Mouse (Mus musculus) layer of hippocampus, adult 18-20 months (tissue): ENCODE measurements around the gene Emx2. TPM values are rescaled to one million over a fixed set of nuclear protein-coding genes. Genes with fewer than 3 reads are reported as not detected.
A peak's percentile ranks its signal among the peaks of the same experiment; 100 is the strongest.

Experiments
- DNase-seq, 2 experiments: peaks; one replicate each; pipeline ENCODE4 v3.0.0; 2022; ENCODE audit warnings: low spot score in 2 of 2
- total RNA-seq, 2 experiments: library from RNA; stranded (reverse); gene quantifications; 2 replicates each; pipeline ENCODE4 v1.2.3; 2021

Gene Emx2
- total RNA-seq, 2 experiments from 2014 or later, result 29.4 to 31.3 TPM

DNA sequence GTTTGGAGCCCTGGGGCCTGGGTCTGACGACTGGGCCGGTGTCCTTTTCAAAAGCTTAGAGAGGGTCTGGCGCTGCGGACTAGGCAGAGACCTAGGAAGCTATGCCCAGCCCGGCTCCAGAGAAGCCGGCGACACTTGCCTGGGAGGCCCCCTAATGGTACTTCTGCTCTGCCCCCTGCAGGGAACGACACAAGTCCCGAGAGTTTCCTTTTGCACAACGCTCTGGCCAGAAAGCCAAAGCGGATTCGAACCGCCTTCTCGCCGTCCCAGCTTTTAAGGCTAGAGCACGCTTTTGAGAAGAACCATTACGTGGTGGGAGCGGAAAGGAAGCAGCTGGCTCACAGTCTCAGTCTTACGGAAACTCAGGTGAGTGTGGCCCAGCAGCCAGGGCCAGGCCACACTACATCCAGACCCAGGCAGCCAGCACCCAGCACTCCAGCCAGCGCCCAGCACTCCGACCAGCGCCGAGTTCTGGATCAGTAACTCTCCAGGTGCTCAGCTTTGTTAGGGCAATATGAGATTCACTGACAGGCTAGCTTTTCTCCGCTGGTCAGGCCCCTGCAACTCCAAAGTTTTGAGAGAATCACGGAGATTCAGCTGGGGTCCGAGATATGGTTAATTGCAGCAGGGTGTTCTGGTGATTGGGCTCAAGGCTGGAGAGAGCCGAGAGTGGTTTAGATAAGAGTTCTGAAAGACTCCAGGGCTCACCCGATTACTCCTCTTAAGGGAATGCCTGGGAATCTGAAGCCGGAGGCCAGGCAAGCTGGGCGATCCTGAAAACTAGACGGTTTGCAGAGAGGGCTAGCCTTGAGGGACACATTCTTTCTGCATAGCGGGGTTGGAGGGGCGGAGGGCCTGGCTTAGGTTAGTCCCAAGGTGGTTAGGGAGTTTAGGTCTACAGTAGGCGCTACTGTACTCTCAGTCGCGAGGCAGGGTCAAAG is 3.6 kb downstream of the Emx2 start:
- no peak for DNase-seq

DNA sequence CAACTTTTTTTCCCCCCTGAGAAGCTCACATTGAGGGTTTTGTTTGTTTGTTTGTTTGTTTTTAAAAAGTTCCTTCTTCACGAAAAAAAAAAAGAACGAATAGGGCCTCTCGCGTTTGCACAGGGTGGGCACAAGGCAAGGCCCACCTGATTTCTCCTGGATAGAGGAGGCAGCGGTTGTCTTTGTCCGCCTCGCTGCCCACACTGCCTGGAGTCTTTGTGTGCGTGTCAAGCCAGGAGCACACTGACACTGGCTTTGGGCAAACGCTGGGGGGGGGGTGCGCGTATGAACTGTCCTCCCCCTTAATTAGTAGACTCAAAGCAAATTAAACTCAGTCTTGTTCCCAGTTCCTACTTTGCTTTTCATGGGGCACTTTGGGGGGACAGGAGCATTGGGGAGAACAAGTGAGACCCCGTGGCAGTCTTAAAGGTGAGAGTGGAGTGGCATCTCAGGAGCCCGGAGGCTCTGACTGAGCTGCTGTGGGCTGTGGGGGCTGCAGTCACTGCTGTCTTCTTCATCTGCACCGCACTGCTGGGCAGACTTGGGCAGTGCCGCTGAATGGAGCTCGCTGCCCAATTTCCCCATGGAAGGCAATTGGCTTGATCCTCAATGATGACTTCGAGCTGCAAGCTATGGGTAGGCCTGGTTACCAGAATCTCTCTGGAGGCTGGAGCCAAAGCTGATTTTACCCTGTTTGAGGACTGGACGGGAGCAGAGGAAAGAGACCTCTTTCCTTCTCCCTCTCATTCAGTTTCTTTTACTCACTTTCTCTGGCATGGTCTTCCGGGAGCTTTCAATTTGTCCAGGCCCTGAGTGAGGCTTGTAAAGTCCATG is 4.5 kb downstream of the Emx2 start:
- DNase-seq, result no peak

DNA sequence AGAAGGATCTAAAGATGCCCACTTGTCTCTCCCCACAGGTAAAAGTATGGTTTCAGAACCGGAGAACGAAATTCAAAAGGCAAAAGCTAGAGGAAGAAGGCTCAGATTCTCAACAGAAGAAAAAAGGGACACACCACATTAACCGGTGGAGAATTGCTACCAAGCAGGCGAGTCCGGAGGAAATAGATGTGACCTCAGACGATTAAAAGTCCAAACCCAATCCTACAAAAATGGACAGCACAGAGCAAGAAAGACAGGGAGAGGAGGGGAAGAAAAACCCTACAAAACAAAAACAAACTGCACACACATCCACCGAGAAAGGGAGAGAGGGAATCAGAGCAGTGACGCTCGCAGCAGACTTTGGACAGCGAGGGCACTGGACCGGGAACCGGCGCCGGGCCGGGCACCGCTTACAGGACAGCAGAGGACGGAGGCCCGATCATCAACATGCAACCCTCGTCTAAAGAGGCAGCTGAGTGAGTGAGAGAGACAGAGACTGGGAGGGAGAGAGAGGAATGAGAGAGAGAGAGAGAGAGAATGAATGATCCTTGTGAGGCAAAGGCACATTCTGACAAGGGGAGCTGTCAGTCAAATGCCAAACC is 5.8 kb downstream of the Emx2 start:
- no peak for DNase-seq

DNA sequence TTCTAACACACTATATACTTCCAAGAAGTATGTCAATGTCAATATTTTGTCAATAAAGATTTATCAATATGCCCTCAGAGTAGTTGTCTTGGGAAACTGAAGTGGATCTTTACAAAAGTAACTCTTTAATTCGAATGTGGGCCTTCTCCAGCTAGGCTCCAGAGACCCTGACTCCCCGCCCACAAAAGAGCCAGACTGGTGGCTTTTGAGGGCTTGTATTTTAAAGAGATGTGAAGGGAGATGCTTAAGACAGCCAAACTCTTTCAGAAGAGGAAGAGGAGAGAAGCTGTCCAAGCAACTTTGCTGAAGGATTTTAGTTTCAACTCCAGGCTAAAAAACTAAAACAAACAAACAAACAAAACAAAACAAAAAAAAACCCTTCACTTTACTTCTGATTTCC is 7.1 kb downstream of the Emx2 start:
- DNase-seq, result no peak

DNA sequence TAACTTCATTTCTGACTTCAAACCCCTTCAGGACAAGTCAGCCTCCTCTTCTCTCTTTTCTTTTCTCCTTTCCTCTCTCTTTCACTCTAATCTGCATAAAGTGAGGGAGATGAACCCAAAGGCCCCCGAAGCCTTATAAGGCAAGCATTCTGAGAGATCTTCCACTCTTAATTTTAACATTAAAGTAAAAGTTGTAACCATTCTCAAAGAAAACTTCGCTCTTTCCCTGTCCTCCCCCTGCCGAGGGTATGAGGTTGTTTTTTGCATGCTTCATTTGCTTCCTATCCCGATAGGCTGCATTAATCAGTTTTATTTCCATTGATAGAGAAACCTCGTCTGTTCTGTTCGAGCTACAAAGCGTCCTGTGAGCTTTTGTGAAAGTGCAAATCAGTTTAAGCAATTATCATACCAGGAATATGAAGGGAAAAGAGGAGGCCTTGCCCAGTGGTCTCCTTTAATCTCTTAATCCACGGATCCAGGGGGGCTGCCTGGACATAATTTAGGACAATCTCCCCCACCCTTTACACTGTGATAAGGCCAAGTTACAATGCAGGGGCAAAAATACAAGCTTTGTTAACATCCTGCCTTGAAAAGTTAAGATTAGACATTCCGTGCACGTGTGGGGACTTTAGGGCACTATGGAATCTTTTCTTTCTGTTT is 7.7 kb downstream of the Emx2 start:
- DNase-seq, result no peak

DNA sequence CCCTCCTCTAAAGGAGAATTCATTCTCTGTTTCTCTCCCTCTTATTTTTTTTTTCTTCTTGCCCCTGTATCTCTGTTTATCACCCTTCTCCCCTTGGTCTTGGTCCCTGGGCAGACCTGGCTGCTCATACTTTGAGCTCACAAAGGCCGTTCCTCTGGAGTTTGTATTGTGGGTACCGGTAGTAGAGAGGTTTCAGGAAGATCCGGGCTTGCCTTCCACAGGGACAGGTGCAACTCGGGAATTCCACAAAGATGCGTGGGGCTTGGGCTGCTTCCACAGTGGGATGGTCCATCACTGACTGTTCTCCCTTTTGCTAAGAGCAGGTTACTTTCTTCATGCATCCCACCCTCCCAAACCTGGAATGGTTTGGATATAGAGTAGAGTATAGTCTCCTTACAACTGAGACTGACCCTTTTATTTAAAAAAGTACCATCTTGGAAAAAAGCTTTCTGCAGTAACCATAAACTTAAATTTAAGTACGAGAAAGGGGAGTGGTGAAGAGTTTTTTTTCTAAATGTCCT is 8.3 kb downstream of the Emx2 start:
- DNase-seq, result no peak

DNA sequence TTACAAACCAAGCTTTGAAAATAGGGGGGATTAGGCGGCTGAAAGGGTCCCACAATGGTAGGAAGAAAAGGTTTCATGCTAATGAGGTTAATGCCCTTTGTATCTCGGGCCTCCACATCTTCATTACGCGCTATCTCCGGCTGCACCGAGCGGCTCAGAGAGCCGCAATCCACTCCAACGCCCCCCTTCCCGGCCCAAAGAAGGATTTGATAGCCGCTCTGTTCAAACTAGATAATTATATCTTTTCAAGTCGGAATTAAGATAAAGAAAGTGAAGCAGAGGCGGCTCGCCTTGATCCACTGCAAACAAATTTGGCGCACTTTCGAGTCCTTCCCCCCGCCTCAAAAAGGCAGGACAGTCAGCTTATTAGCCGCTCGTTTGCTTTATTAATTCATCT is 8.8 kb downstream of the Emx2 start:
- no peak for DNase-seq

DNA sequence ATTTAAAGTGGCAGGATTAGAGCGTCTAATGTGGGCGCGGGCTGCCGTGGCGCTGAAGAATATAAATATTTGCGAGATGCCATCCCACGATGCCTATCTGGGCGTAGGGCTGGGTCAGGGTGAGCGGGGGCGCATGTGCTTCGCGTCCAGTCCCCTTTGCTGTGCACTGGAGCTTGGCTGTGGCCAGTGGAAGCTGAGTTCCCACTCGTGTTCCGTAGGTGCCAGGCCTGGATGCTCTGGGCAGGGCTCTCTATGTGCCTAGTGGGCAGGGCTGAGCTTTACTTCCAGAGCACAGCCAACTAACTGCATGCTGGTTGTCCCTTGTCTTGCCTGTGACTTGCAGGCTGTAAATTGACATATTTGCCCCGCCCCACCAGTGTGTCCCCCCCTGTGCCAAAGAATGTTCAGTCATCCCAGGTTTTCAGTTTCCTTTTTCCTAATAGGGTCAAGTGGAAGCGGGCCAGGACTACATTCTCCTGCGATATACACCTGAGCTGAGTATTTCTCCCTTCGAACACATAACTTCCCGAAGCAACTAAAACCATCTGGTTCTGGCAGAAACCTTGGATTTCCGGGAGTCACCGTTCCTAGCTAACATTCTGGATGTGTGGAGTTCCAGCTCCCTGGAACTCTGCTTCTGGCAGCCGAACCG is 9.4 kb downstream of the Emx2 start:
- peak in 1 of 2 experiments; percentile 48 for DNase-seq

DNA sequence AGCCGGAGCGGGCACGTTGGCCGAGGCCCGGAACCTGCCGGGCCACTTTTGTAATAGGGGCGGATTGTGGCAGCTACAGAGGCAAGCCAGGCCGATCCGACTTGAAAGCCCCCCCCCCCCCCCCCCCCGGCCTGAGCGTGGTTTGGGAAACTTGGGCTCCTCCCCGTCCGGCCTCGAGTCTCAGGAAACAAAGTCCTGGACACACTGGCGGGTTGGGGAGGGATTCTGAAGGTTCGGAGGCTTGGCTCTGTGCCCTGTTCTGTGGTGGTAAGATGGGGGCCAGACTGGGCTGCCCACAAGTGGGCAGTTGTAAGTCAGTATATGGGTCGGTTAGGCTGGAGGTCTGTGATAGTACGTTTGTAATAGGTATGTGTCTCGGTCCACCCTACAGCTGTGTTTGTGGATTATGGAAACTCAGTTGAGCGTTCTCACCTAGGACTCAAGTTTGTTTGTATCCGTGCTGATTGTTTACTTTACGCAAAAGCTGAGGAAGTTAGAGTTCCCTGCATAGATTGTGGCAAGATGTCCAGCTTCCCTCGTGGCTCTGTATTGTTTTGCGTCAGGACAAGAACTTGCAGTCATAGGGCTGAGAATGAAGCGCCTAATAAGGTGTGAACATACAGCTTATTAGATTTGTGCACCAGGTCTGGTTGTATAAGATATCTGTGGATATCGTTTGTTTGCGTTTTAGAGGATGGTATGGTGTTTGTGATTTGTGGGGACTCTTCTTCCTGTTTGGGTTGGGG is 10.1 kb downstream of the Emx2 start:
- DNase-seq, result no peak

DNA sequence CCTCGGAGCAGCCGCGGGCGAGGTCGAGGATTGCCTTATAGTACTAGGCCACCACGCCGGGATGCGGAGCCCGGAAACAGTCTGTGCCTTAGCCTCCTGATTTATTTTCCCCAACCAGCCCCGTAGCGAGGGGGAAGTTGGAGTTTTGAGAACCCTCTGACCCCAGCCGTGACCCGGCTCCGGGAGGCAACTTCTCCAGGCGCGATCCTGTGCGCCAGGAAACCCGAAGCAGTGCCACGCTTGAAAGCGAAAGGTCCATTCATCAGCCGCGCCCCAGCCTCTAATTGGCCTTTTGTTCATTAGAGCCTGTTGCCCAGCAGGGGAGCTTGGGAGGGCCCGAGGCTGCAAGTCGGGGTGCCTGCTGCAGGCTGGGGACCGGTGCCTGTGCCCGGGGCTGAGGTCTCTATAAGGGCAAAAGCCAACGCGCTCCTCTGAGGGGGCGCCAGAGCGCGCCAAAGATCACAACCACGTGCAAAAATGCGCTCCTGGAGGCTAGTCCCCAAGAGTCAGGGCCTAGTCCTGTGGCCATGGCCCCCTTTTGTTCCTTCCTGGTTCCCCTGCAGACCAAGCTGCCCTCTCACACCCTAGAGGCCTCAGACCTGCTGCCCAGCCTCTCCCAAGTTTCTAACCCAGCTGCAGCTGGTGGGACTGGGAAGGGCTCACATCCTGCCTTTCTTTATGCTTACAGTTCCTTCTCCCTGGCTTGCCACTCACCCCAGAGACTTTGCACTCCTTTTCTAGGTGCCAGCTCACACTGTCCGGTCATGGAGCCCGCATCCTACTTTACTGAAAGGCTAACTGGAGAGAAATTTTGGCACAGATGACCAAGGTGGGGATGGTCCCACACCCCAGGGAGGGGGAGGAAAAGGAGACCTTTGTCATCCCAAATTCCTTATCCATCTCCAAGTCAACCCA is 11.1 kb downstream of the Emx2 start:
- DNase-seq, result no peak

DNA sequence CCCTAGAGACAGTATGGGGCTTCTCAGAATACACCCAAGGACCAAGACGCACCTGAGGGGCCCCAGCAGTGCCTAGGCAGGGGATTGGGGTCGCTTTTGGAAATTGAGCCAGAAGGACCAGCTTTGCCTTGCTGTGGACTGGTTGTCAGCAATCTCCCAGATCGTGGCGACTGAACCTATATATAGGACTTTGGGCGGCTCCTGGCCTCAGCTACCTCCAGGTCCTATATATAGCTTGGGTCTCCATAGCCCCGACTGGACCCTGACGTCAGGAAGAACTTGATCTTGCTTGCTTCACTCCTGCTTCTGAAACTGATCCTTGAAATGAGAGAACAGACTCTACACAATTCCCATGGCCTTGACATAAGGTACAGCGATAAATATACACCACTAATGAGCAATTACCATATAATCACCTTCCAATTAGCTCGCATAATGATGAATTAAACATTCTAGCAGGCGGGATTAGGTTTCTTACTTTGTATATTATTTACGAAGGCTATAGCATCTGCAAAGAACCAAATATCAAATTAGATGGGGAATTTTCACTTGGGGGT is 12.0 kb downstream of the Emx2 start:
- no peak for DNase-seq

DNA sequence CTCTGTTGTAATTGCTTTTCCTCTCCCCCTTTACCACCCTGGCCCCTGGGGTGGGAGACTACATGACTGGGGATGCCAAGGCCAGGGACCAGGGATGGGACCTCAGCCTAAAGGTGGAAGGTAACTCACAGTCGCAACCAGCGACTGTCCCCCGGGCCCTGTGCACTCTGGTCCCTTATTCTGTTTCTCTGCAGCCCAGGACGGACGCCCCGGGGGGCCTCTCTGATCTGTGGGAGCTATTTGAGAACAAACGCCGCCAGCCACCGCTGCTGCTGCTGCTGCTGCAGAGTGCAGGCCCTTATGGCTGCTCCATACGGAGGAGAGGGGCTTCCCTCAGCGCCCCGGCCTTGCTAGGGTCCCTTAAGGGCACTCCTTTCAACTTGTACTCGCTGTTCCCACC is 12.7 kb downstream of the Emx2 start:
- no peak for DNase-seq

DNA sequence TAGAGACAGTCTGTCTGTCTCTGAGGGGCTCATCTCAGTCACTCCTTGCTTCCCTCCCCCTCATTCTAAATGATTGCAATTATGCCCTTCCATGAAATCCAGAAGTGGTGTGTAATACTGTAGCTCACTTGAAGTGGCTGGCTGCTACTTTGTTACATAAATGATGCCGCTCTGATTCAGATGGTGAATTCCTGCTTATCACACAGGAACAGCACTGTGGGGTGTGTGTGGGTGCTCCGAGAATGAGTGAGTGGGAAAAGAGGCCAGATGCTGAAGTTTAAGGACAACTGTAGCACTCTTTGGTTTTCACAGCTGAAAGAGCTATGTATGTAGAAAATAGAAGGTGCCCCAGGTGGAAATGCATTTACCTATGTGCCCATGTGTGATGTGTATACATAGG is 14.7 kb downstream of the Emx2 start:
- peak in 1 of 2 experiments; percentile 68 for DNase-seq

DNA sequence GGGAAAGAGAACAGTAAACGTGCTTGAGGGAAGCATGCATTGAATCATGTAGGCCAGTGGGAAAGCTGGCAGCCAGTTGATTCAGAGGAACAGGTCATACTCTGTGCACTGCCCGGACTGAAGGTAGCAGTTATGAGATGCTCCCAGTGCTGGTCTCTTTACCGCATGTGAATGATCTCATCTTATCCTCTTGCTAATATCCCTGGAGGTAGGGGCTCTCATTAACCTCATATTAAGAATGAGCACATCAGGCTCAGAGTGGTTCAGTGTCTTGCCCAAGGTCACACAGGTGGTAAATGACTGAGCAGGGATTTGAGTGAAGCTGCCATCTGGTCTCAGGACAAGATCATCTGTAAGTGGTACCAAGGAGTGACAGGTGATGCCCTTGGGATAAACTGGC is 21.7 kb downstream of the Emx2 start:
- no peak for DNase-seq

DNA sequence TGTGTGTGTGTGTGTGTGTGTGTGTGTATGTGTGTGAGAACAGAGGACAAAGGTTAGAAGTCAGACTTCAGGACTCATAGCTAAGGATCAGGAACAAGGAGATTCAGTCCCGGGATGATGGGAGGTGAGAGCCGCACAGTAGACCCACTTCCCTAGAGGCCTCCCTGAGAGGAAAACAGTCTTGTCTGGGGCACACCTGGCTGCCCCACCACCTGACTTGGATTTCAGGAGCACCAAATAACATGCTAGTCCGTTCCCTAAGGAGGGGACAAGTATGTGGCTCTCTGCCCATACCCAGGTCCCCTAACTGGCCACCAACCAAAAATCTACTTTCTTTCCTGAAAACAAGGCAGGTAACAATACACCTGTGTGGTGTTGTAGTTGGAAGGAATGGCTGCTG is 22.4 kb downstream of the Emx2 start:
- no peak for DNase-seq

DNA sequence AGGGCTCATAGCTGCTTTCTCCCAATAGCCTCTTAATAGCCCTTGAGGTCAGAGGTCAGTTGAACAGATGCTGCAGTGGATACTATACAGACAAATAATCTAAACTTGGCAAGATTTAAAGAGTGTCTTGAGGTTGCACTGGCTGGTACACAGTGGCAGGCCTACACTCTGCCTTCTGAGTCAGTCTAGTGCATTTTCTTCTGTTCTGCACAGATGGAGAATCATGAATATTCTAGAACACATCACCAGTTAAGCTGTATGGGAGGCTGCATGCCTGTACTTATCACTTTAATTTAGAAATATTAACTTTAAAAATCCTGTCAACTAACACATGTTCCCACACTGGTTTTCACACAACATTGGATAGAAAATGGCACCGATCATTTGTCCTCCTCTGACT is 34.1 kb downstream of the Emx2 start:
- DNase-seq, result peak; percentile 8 to 34

DNA sequence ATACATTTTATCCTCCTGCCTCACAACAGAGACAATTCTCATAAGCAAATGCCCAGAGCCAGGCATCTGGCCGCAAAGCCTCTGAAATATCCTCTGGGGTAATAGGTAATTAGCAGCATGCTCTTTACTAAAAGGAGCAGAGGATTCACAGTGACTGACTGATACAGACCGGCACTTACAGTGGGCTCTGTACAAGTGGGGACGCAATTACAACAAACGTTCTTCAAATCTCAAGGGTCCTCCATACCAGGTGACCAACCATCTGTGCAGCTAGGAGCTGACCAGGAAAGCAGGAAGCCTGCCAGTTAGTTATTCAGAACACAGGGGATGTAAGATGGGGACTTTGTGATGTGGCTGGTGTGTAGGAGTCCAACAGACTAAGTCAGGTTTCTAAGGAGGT is 38.7 kb downstream of the Emx2 start:
- DNase-seq, result no peak

DNA sequence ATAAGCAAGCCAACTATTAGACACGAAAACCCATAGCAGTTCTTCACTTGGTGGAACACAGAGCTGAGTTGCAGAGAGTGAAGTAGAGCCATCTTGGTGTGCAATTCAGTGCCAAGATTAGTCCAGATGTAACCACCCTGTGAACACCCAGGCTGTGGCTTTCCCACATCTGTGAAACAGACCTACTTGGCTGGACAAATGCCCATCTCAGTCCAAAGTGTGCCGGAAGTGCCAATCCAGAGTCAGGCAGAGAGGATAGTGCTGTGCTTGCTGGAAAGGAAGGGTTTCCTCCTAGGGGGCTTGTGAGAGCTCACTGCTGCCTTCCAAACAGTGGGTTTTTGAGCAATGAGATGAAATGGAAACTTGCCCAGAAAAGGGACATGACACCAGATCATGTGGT is 50.7 kb downstream of the Emx2 start:
- DNase-seq, result no peak

DNA sequence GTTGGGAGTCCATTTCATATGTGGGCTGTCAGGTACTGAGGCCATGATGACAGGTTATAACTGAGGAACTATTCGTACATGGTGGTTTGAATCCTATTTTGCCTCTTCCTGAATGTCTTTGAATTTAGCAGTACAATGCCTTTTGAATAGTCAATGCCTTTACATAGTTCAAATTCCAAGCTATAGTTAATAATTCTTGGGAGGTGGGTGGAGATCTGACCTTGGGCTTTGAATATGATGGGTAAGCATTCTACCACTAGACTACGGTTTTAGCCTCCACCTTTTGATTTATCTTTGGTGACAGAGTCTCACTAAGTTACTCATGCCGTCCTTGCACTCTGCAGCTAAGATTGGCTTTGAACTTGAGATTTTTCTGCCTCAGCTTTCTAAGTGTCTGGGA is 55.0 kb downstream of the Emx2 start:
- DNase-seq, result no peak
